Mouse (Mus musculus): ENCODE results near the gene Slain2.

Gene Slain2

GRCm38 (mm10) chr5:72899255-72899654 lies 14.8 kb upstream of the Slain2 start:
- DNase-seq (ENCODE audit: low spot score in 2 of 2) = no peak

GRCm38 (mm10) chr5:72901866-72902265 lies 12.2 kb upstream of the Slain2 start:
- no peak for DNase-seq (ENCODE audit: low spot score in 2 of 2)

- no peak for DNase-seq (ENCODE audit: low spot score in 2 of 2)
Observed at GRCm38 (mm10) chr5:72902312-72902711, 11.8 kb upstream of the Slain2 start.

GRCm38 (mm10) chr5:72902876-72903516 lies 11.1 kb upstream of the Slain2 start:
- DNase-seq (ENCODE audit: low spot score in 2 of 2) = no peak

- no peak for DNase-seq (ENCODE audit: low spot score in 2 of 2)
Observed at GRCm38 (mm10) chr5:72904903-72905790, 9.0 kb upstream of the Slain2 start.

DNA sequence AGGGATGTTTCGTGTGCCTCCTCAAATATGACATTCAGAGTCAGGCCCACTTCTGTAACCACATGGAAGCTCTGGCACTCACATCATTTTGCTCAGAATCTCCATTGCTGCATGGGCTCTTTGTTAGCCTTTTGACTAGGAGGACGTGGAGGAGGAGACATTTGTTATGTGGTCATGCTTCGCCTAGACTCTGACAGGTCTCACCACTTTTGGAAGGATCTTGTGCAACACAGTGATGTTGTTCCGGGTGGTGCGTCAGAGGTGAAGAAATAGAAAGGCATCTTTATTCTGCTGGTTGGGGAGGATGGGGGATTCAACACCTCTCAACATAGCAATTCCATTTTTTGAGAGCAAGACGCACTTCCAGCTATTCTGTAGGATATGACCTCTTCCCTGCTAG lies 6.7 kb upstream of the Slain2 start:
- DNase-seq (ENCODE audit: low spot score in 2 of 2) = no peak

DNA sequence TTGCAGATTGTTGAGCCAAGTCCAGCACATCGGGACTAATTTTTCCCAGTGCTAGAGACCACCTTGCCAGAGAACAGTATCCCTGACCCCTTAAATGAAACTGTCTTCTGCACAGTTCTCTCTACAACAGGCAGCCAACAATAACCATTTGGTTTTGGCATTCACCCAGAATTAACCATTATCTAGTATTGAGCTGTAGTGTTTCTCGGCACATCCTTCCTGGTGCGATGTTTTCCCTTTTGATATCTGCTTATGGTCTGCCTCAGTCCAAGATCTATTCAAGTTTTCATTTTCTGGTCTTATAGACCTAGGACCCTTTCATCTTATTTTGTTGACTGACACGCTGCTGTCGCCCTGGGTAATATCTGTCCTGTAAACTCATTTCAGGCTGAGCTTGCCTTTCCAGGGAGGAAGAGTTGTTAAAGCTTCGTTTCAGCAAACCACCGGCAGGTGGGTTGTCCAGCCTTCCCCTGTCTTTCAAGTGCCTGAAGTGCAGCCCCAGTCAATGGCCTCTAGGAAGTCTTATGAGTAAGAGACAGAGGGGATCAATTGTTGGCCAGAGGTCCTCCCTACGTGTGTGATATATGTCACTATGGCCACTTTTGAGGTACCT lies 5.7 kb upstream of the Slain2 start:
- DNase-seq (ENCODE audit: low spot score in 2 of 2) = no peak

GRCm38 (mm10) chr5:72909363-72909762 lies 4.7 kb upstream of the Slain2 start:
- no peak for DNase-seq (ENCODE audit: low spot score in 2 of 2)

DNA sequence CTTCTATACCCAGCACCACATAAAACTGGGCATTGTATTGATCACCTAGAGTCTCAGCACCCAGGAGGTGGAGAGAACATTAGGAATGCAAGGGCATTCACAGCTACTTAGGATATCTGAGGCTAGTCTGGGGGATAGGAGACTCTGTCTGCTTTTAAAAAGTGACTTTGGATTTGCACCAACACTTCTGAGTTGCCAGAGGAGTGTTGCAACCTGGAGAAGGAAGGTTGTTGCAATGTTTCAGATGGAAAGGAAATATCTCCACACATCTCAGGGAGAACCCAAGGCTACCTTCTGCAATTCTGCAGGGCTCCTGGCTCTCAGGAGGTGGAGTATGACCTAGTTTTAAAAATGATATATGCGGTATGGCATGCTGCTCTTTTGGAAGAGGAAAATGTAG lies 3.7 kb upstream of the Slain2 start:
- no peak for DNase-seq (ENCODE audit: low spot score in 2 of 2)

- DNase-seq (ENCODE audit: low spot score in 2 of 2) = no peak
Observed at GRCm38 (mm10) chr5:72911284-72911683, 2.8 kb upstream of the Slain2 start.

DNA sequence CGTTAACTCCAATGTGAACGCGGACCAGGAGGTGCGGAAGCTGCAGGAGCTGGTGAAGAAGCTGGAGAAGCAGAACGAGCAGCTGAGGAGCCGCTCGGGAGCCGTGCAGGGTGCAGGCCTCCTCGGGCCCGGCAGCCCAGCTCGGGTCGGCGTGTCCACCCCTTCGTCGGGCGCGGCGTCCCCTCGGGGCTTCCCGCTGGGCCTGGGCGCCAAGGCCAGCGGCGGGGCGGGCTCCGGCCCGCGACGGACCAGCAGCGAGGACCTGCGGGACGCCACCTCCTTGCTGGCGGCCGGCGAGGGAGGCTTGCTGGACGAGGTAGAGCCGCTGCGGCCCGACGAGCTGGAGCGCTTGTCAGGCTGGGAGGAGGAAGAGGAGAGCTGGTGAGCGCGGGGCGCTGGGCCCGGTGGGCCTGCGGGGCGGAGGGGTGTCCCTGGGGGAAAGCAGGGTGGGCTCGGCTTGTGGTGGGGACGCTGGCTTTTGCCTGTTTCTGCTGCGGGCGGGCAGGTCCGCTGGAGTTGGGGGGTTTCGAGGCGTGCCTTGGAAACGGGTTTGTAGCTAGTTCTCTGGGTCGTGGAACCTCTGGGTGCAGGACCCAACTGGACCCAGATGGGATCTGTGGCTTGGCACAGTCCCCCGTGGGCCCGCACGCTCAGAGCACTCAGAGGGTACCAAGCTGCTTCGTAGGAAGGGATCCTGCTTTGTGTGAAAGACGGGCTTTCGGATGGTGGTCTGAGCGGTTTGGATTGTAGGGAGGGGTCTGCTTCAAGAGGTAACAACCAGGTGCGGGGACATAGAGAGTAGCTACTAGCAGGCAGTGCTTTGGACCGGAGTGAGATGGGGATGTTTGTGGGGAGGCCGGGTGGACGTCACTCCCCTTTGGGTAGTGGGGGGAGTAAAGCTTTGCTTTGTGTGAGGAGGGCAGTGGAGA lies 793 bp downstream of the Slain2 start:
- DNase-seq (ENCODE audit: low spot score in 2 of 2) = peak; percentile 48 to 50

- no peak for DNase-seq (ENCODE audit: low spot score in 2 of 2)
Observed at GRCm38 (mm10) chr5:72916048-72916447, 1.9 kb downstream of the Slain2 start.

DNA sequence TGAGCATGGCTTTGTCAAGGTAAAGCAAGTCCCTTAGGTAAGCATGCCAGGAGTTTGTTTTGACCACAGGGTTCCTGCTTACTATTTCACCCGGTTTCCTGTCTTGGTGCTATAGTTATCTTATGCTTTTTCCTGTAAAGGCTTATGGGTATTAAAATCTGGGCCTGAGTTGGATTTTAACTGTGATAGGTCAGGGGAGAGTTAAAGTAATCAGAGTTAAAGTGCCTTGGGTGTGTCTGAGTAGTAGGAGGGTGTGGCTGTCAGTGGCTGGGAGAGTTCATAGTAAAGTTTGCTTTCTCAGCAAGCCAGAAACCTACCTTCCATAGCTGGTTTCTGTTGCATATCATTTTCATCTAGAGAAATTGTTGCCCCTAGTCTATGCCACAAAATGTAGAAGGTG lies 2.7 kb downstream of the Slain2 start:
- no peak for DNase-seq (ENCODE audit: low spot score in 2 of 2)

- no peak for DNase-seq (ENCODE audit: low spot score in 2 of 2)
Observed at GRCm38 (mm10) chr5:72920416-72920815, 6.3 kb downstream of the Slain2 start.

DNA sequence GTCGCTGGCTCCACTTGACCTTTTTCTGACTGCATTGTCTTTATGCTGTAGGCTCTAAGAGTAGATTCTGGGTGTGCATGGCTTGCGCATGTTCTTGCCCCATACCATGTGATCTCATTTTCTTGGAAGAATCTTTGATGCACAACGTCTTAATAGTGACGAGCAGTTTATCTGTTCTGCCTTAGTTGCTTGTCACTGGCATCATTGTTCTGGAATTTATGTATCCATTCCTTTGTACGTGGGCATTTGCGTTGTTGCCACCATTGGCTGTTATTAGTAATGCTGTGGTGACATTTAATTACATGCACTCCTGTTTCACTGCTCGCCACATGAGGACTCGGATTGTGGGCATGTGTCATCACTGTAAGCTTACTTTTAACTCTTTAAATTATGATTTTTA lies 7.1 kb downstream of the Slain2 start:
- DNase-seq (ENCODE audit: low spot score in 2 of 2) = no peak

DNA sequence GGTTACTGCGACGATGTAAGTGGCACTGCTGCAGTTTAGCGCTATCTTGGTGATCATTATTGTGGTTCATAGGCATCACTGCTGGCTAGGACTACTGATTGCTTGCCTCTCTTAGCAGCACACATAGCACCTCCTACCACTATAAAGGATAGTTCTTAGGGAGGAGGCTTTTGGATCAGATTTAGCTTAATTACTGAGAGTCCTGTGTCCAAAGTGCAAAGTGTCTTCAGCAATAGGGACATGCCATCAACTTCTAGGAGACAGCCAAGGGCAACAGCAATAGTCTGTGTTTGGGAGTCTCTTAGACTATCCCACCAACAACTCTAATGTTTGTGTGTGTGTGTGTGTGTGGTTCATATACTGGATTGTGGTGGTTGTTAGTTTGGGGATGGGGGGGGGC lies 8.7 kb downstream of the Slain2 start:
- no peak for DNase-seq (ENCODE audit: low spot score in 2 of 2)

GRCm38 (mm10) chr5:72927074-72927473 lies 13.0 kb downstream of the Slain2 start:
- no peak for DNase-seq (ENCODE audit: low spot score in 2 of 2)

- no peak for DNase-seq (ENCODE audit: low spot score in 2 of 2)
Observed at GRCm38 (mm10) chr5:72933026-72933675, 19.0 kb downstream of the Slain2 start.

DNA sequence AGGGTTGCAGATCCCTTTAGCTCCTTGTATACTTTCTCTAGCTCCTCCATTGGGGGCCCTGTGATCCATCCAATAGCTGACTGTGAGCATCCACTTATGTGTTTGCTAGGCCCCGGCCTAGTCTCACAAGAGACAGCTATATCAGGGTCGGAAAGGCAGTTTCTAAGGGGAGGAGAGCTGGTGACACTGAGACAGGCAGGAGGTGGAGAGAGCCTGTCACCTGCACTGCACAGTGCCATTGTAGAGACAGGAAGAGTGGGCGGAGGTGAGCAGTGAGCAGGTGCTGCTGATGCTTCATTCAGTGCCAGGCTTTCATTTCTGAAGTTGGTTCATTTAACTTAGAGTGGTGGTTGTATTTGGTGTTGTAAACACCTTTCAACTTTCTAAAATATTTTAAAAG lies 24.3 kb downstream of the Slain2 start:
- peak; percentile 23 to 25 for DNase-seq (ENCODE audit: low spot score in 2 of 2)

- no peak for DNase-seq (ENCODE audit: low spot score in 2 of 2)
Observed at GRCm38 (mm10) chr5:72939311-72939710, 25.2 kb downstream of the Slain2 start.

GRCm38 (mm10) chr5:72940906-72941432 lies 26.9 kb downstream of the Slain2 start:
- no peak for DNase-seq (ENCODE audit: low spot score in 2 of 2)

Data from thymus, postnatal 10 days (tissue).